Mouse (Mus musculus): Measurements from ENCODE around the gene Setd7. TPM values are rescaled to one million over a fixed set of nuclear protein-coding genes. Genes with fewer than 3 reads are reported as not detected.

The Setd7 gene
- polyA plus RNA-seq, 1 experiment, result 46.0 TPM

- peak overlapping the region; percentile 86 for H3K4me3 ChIP-seq (ENCODE audit: insufficient read depth, low read length)
- H3K4me1 ChIP-seq (ENCODE audit: control insufficient read depth, insufficient read depth, low read length), result peaks cover 4% of the 10 kb centered on the region
- TF ChIP-seq CTCF (IDR thresholded peaks at IDR 0.05; ENCODE audit: borderline replicate concordance, insufficient read depth, low read length) (peak; percentile 78), POLR2A (IDR thresholded peaks at IDR 0.05; ENCODE audit: low read depth, low read length) (peak; percentile 12)
- H3K27ac ChIP-seq (ENCODE audit: insufficient read depth, low read length), result peak overlapping the region; percentile 66
Observed at GRCm38 (mm10) chr3:51561109-51561992, 672 bp upstream of the Setd7 start.

- H3K4me3 ChIP-seq (ENCODE audit: insufficient read depth, low read length), result peak overlapping the region; percentile 86
- peak overlapping the region; percentile 66 for H3K27ac ChIP-seq (ENCODE audit: insufficient read depth, low read length)
- peaks cover 12% of the 10 kb centered on the region for H3K4me1 ChIP-seq (ENCODE audit: control insufficient read depth, insufficient read depth, low read length)
- no peak for TF ChIP-seq CTCF (IDR thresholded peaks at IDR 0.05; ENCODE audit: borderline replicate concordance, insufficient read depth, low read length)
- peak; percentile 81 for TF ChIP-seq POLR2A (IDR thresholded peaks at IDR 0.05; ENCODE audit: low read depth, low read length)
Observed at GRCm38 (mm10) chr3:51559594-51560450, 857 bp downstream of the Setd7 start.

DNA sequence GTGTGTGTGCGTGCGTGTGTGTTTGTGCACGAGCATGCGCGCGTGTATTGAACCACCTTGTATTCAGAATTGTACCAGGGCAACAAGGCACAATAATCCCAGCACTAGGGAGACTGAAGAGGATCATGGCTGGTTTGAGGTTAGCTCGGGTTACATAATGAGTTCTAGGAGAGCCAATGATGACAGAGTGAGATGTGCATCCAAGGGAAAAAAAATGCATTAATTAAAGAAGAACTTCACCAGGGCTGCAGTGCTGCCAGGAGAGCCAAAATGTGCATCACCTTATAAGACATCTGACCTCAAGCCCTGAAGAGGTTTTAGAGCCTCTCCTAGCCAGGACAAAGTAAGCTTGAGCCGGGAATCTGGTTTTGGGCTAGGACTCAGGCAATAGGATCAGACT, 5.1 kb downstream of the Setd7 start:
- Histone ChIP-seq H3K4me1 (ENCODE audit: control insufficient read depth, insufficient read depth, low read length) (peaks cover 18% of the 10 kb centered on the region; the same call in 1 of the 2 replicates), H3K27ac (ENCODE audit: insufficient read depth, low read length) (no peak overlapping the region), H3K4me3 (ENCODE audit: insufficient read depth, low read length) (no peak overlapping the region)
- TF ChIP-seq CTCF (IDR thresholded peaks at IDR 0.05; ENCODE audit: borderline replicate concordance, insufficient read depth, low read length) (no peak), POLR2A (IDR thresholded peaks at IDR 0.05; ENCODE audit: low read depth, low read length) (no peak)

DNA sequence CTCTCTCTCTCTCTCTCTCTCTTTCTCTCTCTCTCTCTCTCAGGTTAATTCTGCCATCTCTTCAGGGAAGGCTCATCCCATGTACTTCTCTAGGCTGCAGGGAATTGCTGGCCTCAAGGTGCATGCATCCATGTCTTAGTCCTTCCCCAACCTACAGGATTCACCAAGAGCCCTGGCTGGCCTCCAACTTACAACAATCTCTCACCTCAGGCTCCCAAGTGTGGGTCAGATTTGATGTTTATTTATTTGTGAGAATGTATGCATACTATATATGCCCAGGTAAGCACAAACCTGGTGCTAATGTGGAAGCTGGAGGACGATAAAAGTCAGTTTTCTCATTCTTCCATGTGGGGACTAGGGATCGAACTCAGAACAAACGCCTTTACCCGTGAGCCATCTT, 5.8 kb downstream of the Setd7 start:
- H3K4me1 ChIP-seq (ENCODE audit: control insufficient read depth, insufficient read depth, low read length), result peaks cover 18% of the 10 kb centered on the region; the same call in 1 of the 2 replicates
- H3K27ac ChIP-seq (ENCODE audit: insufficient read depth, low read length), result no peak overlapping the region
- TF ChIP-seq POLR2A (IDR thresholded peaks at IDR 0.05; ENCODE audit: low read depth, low read length), result no peak
- no peak for TF ChIP-seq CTCF (IDR thresholded peaks at IDR 0.05; ENCODE audit: borderline replicate concordance, insufficient read depth, low read length)
- no peak overlapping the region for H3K4me3 ChIP-seq (ENCODE audit: insufficient read depth, low read length)

- TF ChIP-seq POLR2A (IDR thresholded peaks at IDR 0.05; ENCODE audit: low read depth, low read length) (no peak), CTCF (IDR thresholded peaks at IDR 0.05; ENCODE audit: borderline replicate concordance, insufficient read depth, low read length) (no peak)
- peak overlapping the region; percentile 15; the same call in 1 of the 2 replicates for H3K27ac ChIP-seq (ENCODE audit: insufficient read depth, low read length)
- H3K4me1 ChIP-seq (ENCODE audit: control insufficient read depth, insufficient read depth, low read length), result peaks cover 18% of the 10 kb centered on the region; the same call in 1 of the 2 replicates
- H3K4me3 ChIP-seq (ENCODE audit: insufficient read depth, low read length), result no peak overlapping the region
Observed at GRCm38 (mm10) chr3:51554067-51554466, 6.6 kb downstream of the Setd7 start.

DNA sequence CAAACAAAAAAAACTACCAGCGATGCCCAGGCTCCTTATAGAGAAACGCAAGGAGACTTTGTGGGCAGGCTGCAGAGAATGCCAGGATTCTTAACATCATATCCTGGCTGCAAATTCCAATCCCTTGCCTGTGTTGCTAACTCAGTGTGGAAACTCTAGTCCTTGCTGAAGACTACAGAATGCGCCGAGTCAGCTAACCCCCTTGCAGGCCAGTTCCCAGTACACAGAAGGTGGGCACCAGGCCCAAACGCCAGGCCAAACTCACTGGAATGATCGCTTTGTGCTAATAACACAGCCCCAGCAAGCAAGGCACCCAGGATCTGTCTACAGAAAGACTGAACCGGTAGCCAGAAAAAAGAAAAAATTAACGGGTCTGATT, 7.2 kb downstream of the Setd7 start:
- Histone ChIP-seq H3K4me1 (ENCODE audit: control insufficient read depth, insufficient read depth, low read length) (peaks cover 18% of the 10 kb centered on the region; the same call in 1 of the 2 replicates), H3K4me3 (ENCODE audit: insufficient read depth, low read length) (no peak overlapping the region), H3K27ac (ENCODE audit: insufficient read depth, low read length) (peak overlapping the region; percentile 15)
- TF ChIP-seq CTCF (IDR thresholded peaks at IDR 0.05; ENCODE audit: borderline replicate concordance, insufficient read depth, low read length), result no peak
- no peak for TF ChIP-seq POLR2A (IDR thresholded peaks at IDR 0.05; ENCODE audit: low read depth, low read length)

- peak overlapping the region; percentile 66 for H3K27ac ChIP-seq (ENCODE audit: insufficient read depth, low read length)
- H3K4me1 ChIP-seq (ENCODE audit: control insufficient read depth, insufficient read depth, low read length), result peaks cover 18% of the 10 kb centered on the region; the same call in 1 of the 2 replicates
- TF ChIP-seq CTCF (IDR thresholded peaks at IDR 0.05; ENCODE audit: borderline replicate concordance, insufficient read depth, low read length) (no peak), POLR2A (IDR thresholded peaks at IDR 0.05; ENCODE audit: low read depth, low read length) (no peak)
- H3K4me3 ChIP-seq (ENCODE audit: insufficient read depth, low read length), result peak overlapping the region; percentile 25
Observed at GRCm38 (mm10) chr3:51552841-51553496, 7.7 kb downstream of the Setd7 start.

- TF ChIP-seq POLR2A (IDR thresholded peaks at IDR 0.05; ENCODE audit: low read depth, low read length) (no peak), CTCF (IDR thresholded peaks at IDR 0.05; ENCODE audit: borderline replicate concordance, insufficient read depth, low read length) (no peak)
- no peak overlapping the region for H3K4me3 ChIP-seq (ENCODE audit: insufficient read depth, low read length)
- peaks cover 18% of the 10 kb centered on the region; the same call in 1 of the 2 replicates for H3K4me1 ChIP-seq (ENCODE audit: control insufficient read depth, insufficient read depth, low read length)
- no peak overlapping the region for H3K27ac ChIP-seq (ENCODE audit: insufficient read depth, low read length)
Observed at GRCm38 (mm10) chr3:51552197-51552596, 8.5 kb downstream of the Setd7 start.

- Histone ChIP-seq H3K27ac (ENCODE audit: insufficient read depth, low read length) (no peak overlapping the region), H3K4me1 (ENCODE audit: control insufficient read depth, insufficient read depth, low read length) (peaks cover 9% of the 10 kb centered on the region; the same call in 1 of the 2 replicates), H3K4me3 (ENCODE audit: insufficient read depth, low read length) (no peak overlapping the region)
- TF ChIP-seq CTCF (IDR thresholded peaks at IDR 0.05; ENCODE audit: borderline replicate concordance, insufficient read depth, low read length) (no peak), POLR2A (IDR thresholded peaks at IDR 0.05; ENCODE audit: low read depth, low read length) (no peak)
Observed at GRCm38 (mm10) chr3:51548987-51549579, 11.6 kb downstream of the Setd7 start.
